Mouse (Mus musculus) liver, embryonic 12.5 days (tissue): ENCODE results near the gene Wwox. TPM values are rescaled to one million over a fixed set of nuclear protein-coding genes. Genes with fewer than 3 reads are reported as not detected.

ENCODE experiments used
- ATAC-seq: fragments of 200-750 bp; cut with Nextera tagmentation; 2 replicates; pipeline ENCODE4 v1.8.0; 2017; ENCODE audit warnings: moderate number of reproducible peaks, mild to moderate bottlenecking, moderate library complexity
- H3K27ac ChIP-seq: fragments of 300-500 bp; sonication (generic); 2 replicates; pipeline ENCODE4 v1.5.1; 2016; ENCODE audit warnings: mild to moderate bottlenecking
- H3K27me3 ChIP-seq: fragments of 300-500 bp; sonication (generic); replicated peaks from 2 replicates; pipeline ENCODE4 v1.6.1; 2016; ENCODE audit warnings: mild to moderate bottlenecking, moderate library complexity
- H3K36me3 ChIP-seq: fragments of 300-500 bp; sonication (generic); 2 replicates; pipeline ENCODE4 v1.6.1; 2016; ENCODE audit warnings: mild to moderate bottlenecking, moderate library complexity
- H3K4me1 ChIP-seq: fragments of 300-500 bp; sonication (generic); 2 replicates; pipeline ENCODE4 v1.6.1; 2016
- H3K4me2 ChIP-seq: fragments of 300-500 bp; sonication (generic); 2 replicates; pipeline ENCODE4 v1.6.1; 2016; ENCODE audit warnings: mild to moderate bottlenecking, moderate library complexity
- H3K4me3 ChIP-seq: fragments of 300-500 bp; sonication (generic); 2 replicates; pipeline ENCODE4 v1.5.1; 2016; ENCODE audit warnings: mild to moderate bottlenecking, moderate library complexity
- H3K9ac ChIP-seq: fragments of 300-500 bp; sonication (generic); 2 replicates; pipeline ENCODE4 v1.6.1; 2016; ENCODE audit warnings: mild to moderate bottlenecking, moderate library complexity
- H3K9me3 ChIP-seq: fragments of 300-500 bp; sonication (generic); replicated peaks from 2 replicates; pipeline ENCODE4 v1.6.1; 2016; ENCODE audit warnings: mild to moderate bottlenecking, moderate library complexity
- WGBS: fragments of 180-500 bp; shearing (Covaris S2); methylation state at CpG from one replicate; pipeline ENCODE4 v1.1.7; 2016; ENCODE audit not compliant: insufficient replicate concordance; 5-methylcytosine and 5-hydroxymethylcytosine counted together
- polyA plus RNA-seq: library from polyadenylated mRNA; unstranded; fragments of >200 nt; fragmentation: Nextera tagmentation; extraction: Ambion mirVana; gene quantifications from 2 replicates; pipeline ENCODE4 v1.2.1, GENCODE M21; 2016

Wwox gene
- polyA plus RNA-seq, 1 experiment from 2014 or later = 5.2 TPM

GRCm38 (mm10) chr8:114657789-114658188 lies 218.3 kb downstream of the Wwox start:
- 56% methylated on average over 4 of the region's 4 CpGs for WGBS
- H3K27ac ChIP-seq = no peak overlapping the region
- no peaks in the 10 kb centered on the region for H3K27me3 ChIP-seq
- no peak overlapping the region for H3K9ac ChIP-seq
- no peaks in the 10 kb centered on the region for H3K9me3 ChIP-seq
- H3K4me2 ChIP-seq = no peak overlapping the region
- H3K4me1 ChIP-seq = no peaks in the 10 kb centered on the region
- H3K36me3 ChIP-seq = no peaks in the 10 kb centered on the region
- no peak overlapping the region for H3K4me3 ChIP-seq
- no peak for ATAC-seq

DNA sequence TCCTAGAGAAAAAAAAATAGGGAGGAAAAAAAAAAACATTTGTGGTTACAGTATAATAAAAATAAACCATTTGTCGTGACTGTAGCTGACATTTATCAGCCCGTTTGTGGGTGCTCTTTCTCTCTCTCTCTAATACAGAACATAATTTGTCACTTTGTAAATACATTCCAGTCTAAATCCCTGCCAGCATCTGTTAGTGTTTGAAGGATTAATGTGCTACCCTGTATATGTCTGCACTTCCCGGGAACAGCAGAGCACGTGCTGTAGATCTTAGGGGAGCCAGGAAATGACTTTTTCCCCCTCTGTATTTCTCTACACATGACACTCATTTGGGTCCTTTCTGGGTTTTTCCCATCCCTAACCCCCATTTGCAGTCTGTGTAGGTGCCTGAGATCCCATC lies 219.0 kb downstream of the Wwox start:
- Histone ChIP-seq H3K9ac (no peak overlapping the region), H3K4me2 (no peak overlapping the region), H3K4me1 (no peaks in the 10 kb centered on the region), H3K27me3 (no peaks in the 10 kb centered on the region), H3K4me3 (no peak overlapping the region), H3K36me3 (no peaks in the 10 kb centered on the region), H3K27ac (no peak overlapping the region), H3K9me3 (no peaks in the 10 kb centered on the region)
- WGBS = 68% methylated on average over 4 of the region's 4 CpGs
- ATAC-seq = no peak

GRCm38 (mm10) chr8:114663053-114663452 lies 223.6 kb downstream of the Wwox start:
- H3K9ac ChIP-seq = no peak overlapping the region
- H3K9me3 ChIP-seq = no peaks in the 10 kb centered on the region
- WGBS = 39% methylated on average over 7 of the region's 7 CpGs
- H3K4me1 ChIP-seq = no peaks in the 10 kb centered on the region
- H3K4me2 ChIP-seq = no peak overlapping the region
- H3K4me3 ChIP-seq = no peak overlapping the region
- no peak for ATAC-seq
- no peaks in the 10 kb centered on the region for H3K27me3 ChIP-seq
- no peaks in the 10 kb centered on the region for H3K36me3 ChIP-seq
- H3K27ac ChIP-seq = no peak overlapping the region

DNA sequence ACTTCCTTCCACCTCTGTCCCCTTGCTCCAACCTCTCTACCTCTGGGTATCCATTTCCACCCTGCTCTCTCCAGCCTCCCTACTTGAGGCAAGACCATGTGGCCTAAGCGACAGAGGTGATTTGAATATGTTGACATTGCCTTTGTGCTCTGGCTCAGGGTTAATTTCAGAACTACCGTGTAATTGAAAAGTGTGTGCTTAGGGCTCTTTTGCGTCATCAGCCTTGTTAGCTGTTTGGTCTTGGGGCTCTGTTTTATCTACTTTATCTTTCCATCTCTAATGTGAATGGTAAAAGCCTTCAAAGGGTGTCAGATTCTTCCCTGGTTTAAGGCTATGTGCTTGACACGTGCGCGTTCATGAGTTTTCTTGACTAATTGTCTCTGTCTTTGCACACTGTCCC lies 226.1 kb downstream of the Wwox start:
- Histone ChIP-seq H3K4me3 (no peak overlapping the region), H3K36me3 (no peaks in the 10 kb centered on the region), H3K4me2 (no peak overlapping the region), H3K9ac (no peak overlapping the region), H3K27me3 (no peaks in the 10 kb centered on the region), H3K9me3 (no peaks in the 10 kb centered on the region), H3K27ac (no peak overlapping the region), H3K4me1 (no peaks in the 10 kb centered on the region)
- 73% methylated on average over 6 of the region's 6 CpGs for WGBS
- no peak for ATAC-seq

GRCm38 (mm10) chr8:114670801-114671200 lies 231.3 kb downstream of the Wwox start:
- Histone ChIP-seq H3K36me3 (no peaks in the 10 kb centered on the region), H3K4me3 (no peak overlapping the region), H3K9ac (no peak overlapping the region), H3K27me3 (no peaks in the 10 kb centered on the region), H3K4me2 (no peak overlapping the region), H3K27ac (no peak overlapping the region), H3K9me3 (no peaks in the 10 kb centered on the region), H3K4me1 (no peaks in the 10 kb centered on the region)
- ATAC-seq = no peak
- WGBS = 72% methylated on average over 6 of the region's 6 CpGs

DNA sequence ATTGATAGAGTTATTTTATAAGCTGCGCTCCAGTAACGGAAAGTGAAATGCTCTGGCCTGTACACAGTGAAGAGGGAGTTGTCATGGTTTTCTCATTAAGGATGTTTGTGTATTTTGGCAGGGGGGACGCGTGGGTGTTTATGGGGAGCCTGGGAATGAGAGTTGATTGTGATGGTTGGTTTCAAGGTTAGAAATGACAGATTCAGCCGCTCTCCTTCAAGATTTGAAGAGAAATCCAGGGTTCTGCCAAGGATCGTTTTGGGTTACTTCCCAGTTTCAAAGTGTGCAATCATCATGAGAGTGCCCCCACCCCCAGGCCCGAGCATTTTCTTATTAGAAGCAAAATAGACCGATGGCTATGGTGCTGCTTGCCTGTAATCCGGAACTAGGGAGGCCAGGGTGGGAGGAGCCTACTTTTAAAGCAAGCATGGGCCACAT lies 231.8 kb downstream of the Wwox start:
- Histone ChIP-seq H3K4me2 (no peak overlapping the region), H3K36me3 (no peaks in the 10 kb centered on the region), H3K9ac (no peak overlapping the region), H3K27ac (no peak overlapping the region), H3K27me3 (no peaks in the 10 kb centered on the region), H3K9me3 (no peaks in the 10 kb centered on the region), H3K4me1 (no peaks in the 10 kb centered on the region), H3K4me3 (no peak overlapping the region)
- WGBS = 71% methylated on average over 9 of the region's 9 CpGs
- ATAC-seq = no peak

GRCm38 (mm10) chr8:114673416-114673815 lies 234.0 kb downstream of the Wwox start:
- Histone ChIP-seq H3K4me2 (no peak overlapping the region), H3K36me3 (no peaks in the 10 kb centered on the region), H3K9me3 (no peaks in the 10 kb centered on the region), H3K27ac (no peak overlapping the region), H3K4me3 (no peak overlapping the region), H3K27me3 (no peaks in the 10 kb centered on the region), H3K9ac (no peak overlapping the region), H3K4me1 (no peaks in the 10 kb centered on the region)
- WGBS = 71% methylated on average over 3 of the region's 3 CpGs
- no peak for ATAC-seq

DNA sequence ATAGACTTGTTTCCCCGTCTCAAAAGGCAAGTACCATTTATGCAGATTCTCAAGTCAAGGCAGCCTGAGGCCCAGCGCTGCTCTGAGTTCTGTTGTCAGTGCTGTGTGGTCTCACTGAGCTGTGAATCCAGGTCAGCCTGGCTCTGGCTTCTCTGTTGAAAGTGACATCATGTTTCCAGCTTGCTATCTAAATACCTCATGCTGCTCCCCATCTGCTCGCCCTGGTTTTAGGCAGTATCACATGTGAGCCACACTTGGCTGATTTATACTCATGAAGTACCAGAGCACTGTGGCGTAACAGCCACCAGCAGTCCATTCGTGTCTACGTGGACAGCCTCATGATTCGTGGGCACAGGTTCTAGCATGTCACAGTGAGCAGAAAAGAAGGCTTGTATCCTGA lies 235.7 kb downstream of the Wwox start:
- 77% methylated on average over 7 of the region's 7 CpGs for WGBS
- H3K4me1 ChIP-seq = no peaks in the 10 kb centered on the region
- H3K9me3 ChIP-seq = no peaks in the 10 kb centered on the region
- no peaks in the 10 kb centered on the region for H3K27me3 ChIP-seq
- no peaks in the 10 kb centered on the region for H3K36me3 ChIP-seq
- H3K4me3 ChIP-seq = no peak overlapping the region
- H3K4me2 ChIP-seq = no peak overlapping the region
- no peak overlapping the region for H3K27ac ChIP-seq
- H3K9ac ChIP-seq = no peak overlapping the region
- no peak for ATAC-seq

DNA sequence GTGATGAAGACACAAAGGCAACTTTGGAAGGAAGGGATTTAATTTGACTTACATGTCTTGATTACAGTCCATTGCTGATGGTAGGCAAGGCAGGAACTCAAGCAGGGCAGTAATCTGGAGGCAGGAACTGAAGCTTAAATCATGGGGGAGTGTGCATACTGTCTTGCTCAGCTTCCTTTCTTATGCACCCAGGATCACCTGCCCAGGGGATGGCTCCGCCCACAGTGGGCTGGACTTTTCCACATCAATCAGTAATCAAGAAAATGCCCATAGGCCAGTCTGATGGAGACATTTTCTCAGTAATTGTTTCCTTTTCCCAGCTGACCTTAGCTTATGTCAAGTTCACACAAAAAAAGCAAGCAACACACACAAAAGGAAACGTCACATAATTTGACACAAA lies 237.5 kb downstream of the Wwox start:
- 61% methylated on average over 2 of the region's 2 CpGs for WGBS

DNA sequence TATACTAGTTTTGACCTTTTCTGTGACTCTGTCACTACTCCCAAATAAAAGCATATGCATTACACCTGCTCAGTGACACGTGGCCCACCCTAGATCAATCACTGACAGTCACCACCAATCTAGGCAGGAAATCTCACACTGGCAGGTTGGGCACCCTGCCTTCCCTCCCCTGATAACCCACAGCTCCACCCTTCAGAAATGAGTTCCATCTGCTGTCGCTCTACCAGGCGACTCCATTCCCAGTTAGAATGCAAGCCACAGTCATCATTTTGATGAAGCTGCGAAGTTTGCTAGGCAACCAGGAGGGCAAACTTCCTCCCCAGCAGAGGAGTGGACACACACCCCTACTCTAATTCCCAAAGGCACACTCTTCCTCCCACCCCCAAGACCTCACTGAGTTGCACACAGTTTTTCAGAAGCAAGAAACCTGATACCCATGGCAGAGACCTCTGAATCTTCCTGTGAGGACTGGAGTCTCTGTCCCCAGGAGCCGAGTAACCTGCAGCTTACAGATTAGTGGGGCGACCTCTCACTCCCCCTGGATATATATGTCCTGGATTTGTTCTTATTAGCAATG lies 238.2 kb downstream of the Wwox start:
- Histone ChIP-seq H3K9me3 (no peaks in the 10 kb centered on the region), H3K27me3 (no peaks in the 10 kb centered on the region), H3K4me2 (no peak overlapping the region), H3K4me1 (no peaks in the 10 kb centered on the region), H3K4me3 (no peak overlapping the region), H3K36me3 (no peaks in the 10 kb centered on the region), H3K9ac (no peak overlapping the region), H3K27ac (no peak overlapping the region)
- WGBS = 48% methylated on average over 6 of the region's 6 CpGs
- no peak for ATAC-seq

More for the DNA sequence above, 237.5 kb downstream of the Wwox start:
- H3K36me3 ChIP-seq = no peaks in the 10 kb centered on the region
- H3K27ac ChIP-seq = no peak overlapping the region
- no peak overlapping the region for H3K9ac ChIP-seq
- no peaks in the 10 kb centered on the region for H3K4me1 ChIP-seq
- no peak overlapping the region for H3K4me3 ChIP-seq
- H3K27me3 ChIP-seq = no peaks in the 10 kb centered on the region
- ATAC-seq = no peak
- H3K9me3 ChIP-seq = no peaks in the 10 kb centered on the region
- H3K4me2 ChIP-seq = no peak overlapping the region

DNA sequence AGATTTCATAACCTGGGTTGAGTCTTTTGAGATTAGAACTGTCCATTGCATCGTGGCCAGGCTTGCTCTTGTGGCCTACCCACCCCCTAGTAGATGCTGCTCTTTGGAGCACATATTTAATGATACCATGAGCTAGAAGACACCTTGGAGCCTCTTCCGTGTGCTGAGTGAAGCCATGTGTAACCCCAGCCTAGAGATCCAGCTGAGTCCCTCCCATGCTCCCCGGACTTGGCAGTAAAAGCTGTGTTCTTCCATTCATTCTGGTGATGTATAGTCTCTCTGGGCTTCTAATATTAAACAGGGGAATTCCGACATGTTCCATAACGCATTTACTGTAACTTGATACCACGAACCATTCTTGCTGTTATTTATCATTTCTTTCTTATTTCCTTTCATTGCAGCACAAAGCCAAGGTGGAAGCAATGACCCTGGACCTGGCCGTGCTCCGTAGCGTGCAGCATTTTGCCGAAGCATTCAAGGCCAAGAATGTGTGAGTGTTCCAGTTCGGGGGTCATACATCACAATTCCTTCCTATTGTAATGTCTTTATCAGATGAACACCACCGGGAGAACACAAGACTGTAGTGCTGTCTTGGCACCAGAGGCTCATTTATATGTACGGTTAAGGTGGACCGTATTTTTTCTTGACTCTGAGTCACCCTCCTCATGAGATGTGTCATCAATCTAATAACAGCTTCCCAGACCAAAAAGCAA lies 240.1 kb downstream of the Wwox start:
- H3K9me3 ChIP-seq = no peaks in the 10 kb centered on the region
- no peak overlapping the region for H3K4me2 ChIP-seq
- H3K4me3 ChIP-seq = no peak overlapping the region
- no peak overlapping the region for H3K9ac ChIP-seq
- H3K27ac ChIP-seq = no peak overlapping the region
- 74% methylated on average over 14 of the region's 14 CpGs for WGBS
- H3K36me3 ChIP-seq = no peaks in the 10 kb centered on the region
- ATAC-seq = no peak
- H3K4me1 ChIP-seq = no peaks in the 10 kb centered on the region
- H3K27me3 ChIP-seq = no peaks in the 10 kb centered on the region

- H3K27me3 ChIP-seq = no peaks in the 10 kb centered on the region
- H3K4me3 ChIP-seq = no peak overlapping the region
- no peaks in the 10 kb centered on the region for H3K9me3 ChIP-seq
- 60% methylated on average over 10 of the region's 10 CpGs for WGBS
- no peak overlapping the region for H3K9ac ChIP-seq
- no peak for ATAC-seq
- H3K4me2 ChIP-seq = no peak overlapping the region
- H3K4me1 ChIP-seq = no peaks in the 10 kb centered on the region
- no peaks in the 10 kb centered on the region for H3K36me3 ChIP-seq
- H3K27ac ChIP-seq = no peak overlapping the region
These were observed 241.7 kb downstream of the Wwox start for GRCm38 (mm10) chr8:114681136-114681535.

DNA sequence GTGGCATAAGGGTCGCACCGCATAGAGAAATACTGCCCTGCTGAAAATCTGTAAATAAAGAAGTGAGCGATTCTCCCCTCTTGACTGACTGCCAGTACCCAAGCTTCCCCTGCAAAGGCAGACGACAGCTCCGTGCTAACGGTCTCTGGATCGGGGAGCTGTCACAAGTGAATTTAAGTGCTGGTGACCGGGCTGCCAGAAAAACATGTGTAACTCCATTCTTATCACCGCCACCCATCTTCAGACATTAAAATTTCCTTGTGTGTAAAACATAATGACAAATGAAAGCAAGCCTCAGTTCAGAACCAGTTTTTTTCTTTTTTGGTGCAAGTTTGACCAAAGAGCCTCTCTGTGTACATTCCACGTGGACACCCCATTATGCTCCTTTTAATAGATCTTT lies 242.7 kb downstream of the Wwox start:
- no peaks in the 10 kb centered on the region for H3K4me1 ChIP-seq
- no peak overlapping the region for H3K4me3 ChIP-seq
- WGBS = 77% methylated on average over 10 of the region's 10 CpGs
- no peaks in the 10 kb centered on the region for H3K36me3 ChIP-seq
- H3K9ac ChIP-seq = no peak overlapping the region
- H3K9me3 ChIP-seq = no peaks in the 10 kb centered on the region
- no peaks in the 10 kb centered on the region for H3K27me3 ChIP-seq
- H3K27ac ChIP-seq = no peak overlapping the region
- no peak overlapping the region for H3K4me2 ChIP-seq
- ATAC-seq = no peak
